Mouse (Mus musculus) heart, embryonic 13.5 days (tissue): ENCODE results near the gene Tmem259. TPM values are rescaled to one million over a fixed set of nuclear protein-coding genes. Genes with fewer than 3 reads are reported as not detected.

ENCODE experiments used
- ATAC-seq: fragments of 200-750 bp; cut with Nextera tagmentation; 2 replicates; pipeline ENCODE4 v1.8.0; 2017; ENCODE audit warnings: moderate TSS enrichment; ENCODE audit not compliant: insufficient number of reproducible peaks, low FRiP score, low TSS enrichment; ENCODE audit errors: extremely low read depth
- H3K27ac ChIP-seq: fragments of 300-500 bp; sonication (generic); replicated peaks from 2 replicates; pipeline ENCODE4 v1.5.1; 2015; ENCODE audit warnings: moderate library complexity, mild to moderate bottlenecking, inconsistent platforms
- H3K27me3 ChIP-seq: fragments of 300-500 bp; sonication (generic); replicated peaks from 2 replicates; pipeline ENCODE4 v1.6.1; 2015; ENCODE audit warnings: mild to moderate bottlenecking, inconsistent platforms
- H3K36me3 ChIP-seq: fragments of 300-500 bp; sonication (generic); 2 replicates; pipeline ENCODE4 v1.6.1; 2015; ENCODE audit warnings: mild to moderate bottlenecking, inconsistent platforms
- H3K4me1 ChIP-seq: fragments of 300-500 bp; sonication (generic); 2 replicates; pipeline ENCODE4 v1.6.1; 2015; ENCODE audit warnings: inconsistent platforms
- H3K4me2 ChIP-seq: fragments of 300-500 bp; sonication (generic); 2 replicates; pipeline ENCODE4 v1.6.1; 2015; ENCODE audit warnings: inconsistent platforms, mild to moderate bottlenecking, moderate library complexity
- H3K4me3 ChIP-seq: fragments of 300-500 bp; sonication (generic); 2 replicates; pipeline ENCODE4 v1.5.1; 2015; ENCODE audit warnings: moderate library complexity, mild to moderate bottlenecking, inconsistent platforms
- H3K9ac ChIP-seq: fragments of 300-500 bp; sonication (generic); 2 replicates; pipeline ENCODE4 v1.6.1; 2015; ENCODE audit warnings: inconsistent platforms, mild to moderate bottlenecking, moderate library complexity
- H3K9me3 ChIP-seq: fragments of 300-500 bp; sonication (generic); 2 replicates; pipeline ENCODE4 v1.6.1; 2016; ENCODE audit warnings: inconsistent platforms
- WGBS: fragments of 180-500 bp; shearing (Covaris S2); methylation state at CpG from one replicate; pipeline ENCODE4 v1.1.7; 2015; ENCODE audit warnings: mixed read lengths; 5-methylcytosine and 5-hydroxymethylcytosine counted together
- polyA plus RNA-seq: library from polyadenylated mRNA; unstranded; fragments of >200 nt; fragmentation: Nextera tagmentation; extraction: Ambion mirVana; gene quantifications from 2 replicates; pipeline ENCODE4 v1.2.1, GENCODE M21; 2015

Tmem259 gene
- polyA plus RNA-seq = 10.6 and 12.8 TPM in 2 replicates

GRCm38 (mm10) chr10:79984195-79984816 lies at the start of gene Tmem259:
Gene Tmem259 (minus strand): TSS chr10:79984330.
- Histone ChIP-seq H3K4me3 (peak within 1 kb of the TSS; percentile 84), H3K36me3 (peaks cover 9% of the 10 kb centered on the region), H3K4me2 (peak within 1 kb of the TSS; percentile 96), H3K9me3 (no peaks in the 10 kb centered on the region), H3K27ac (peak within 1 kb of the TSS; percentile 95), H3K27me3 (no peaks in the 10 kb centered on the region), H3K4me1 (peaks cover 66% of the 10 kb centered on the region), H3K9ac (peak within 1 kb of the TSS; percentile 96)
- WGBS = under 1% methylated on average over 44 of the region's 49 CpGs
- ATAC-seq = peak; percentile 53

GRCm38 (mm10) chr10:80032799-80033480 lies 48.8 kb upstream of the Tmem259 start:
- 0 out of 2 replicates have a peak, but pooled peaks have one; percentile 31 for ATAC-seq
- peak overlapping the region; percentile 36 for H3K4me2 ChIP-seq

GRCm38 (mm10) chr10:80030736-80031135 lies 46.6 kb upstream of the Tmem259 start:
- 81% methylated on average over 17 of the region's 17 CpGs for WGBS
- H3K4me2 ChIP-seq = no peak overlapping the region
- peaks cover 31% of the 10 kb centered on the region for H3K4me1 ChIP-seq
- no peaks in the 10 kb centered on the region for H3K9me3 ChIP-seq
- peaks cover 36% of the 10 kb centered on the region for H3K36me3 ChIP-seq
- no peak overlapping the region for H3K4me3 ChIP-seq
- no peak overlapping the region for H3K27ac ChIP-seq
- H3K9ac ChIP-seq = peak overlapping the region; percentile 2; the same call in 1 of the 2 replicates
- no peak for ATAC-seq
- H3K27me3 ChIP-seq = no peaks in the 10 kb centered on the region

More at GRCm38 (mm10) chr10:80032799-80033480, 48.8 kb upstream of the Tmem259 start:
- WGBS = 7% methylated on average over 5 of the region's 5 CpGs
- Histone ChIP-seq H3K27ac (peak overlapping the region; percentile 83), H3K4me1 (peaks cover 33% of the 10 kb centered on the region), H3K36me3 (peaks cover 54% of the 10 kb centered on the region), H3K27me3 (no peaks in the 10 kb centered on the region), H3K9ac (peak overlapping the region; percentile 47), H3K4me3 (no peak overlapping the region), H3K9me3 (no peaks in the 10 kb centered on the region)

GRCm38 (mm10) chr10:80030191-80030590 lies 46.1 kb upstream of the Tmem259 start:
- 85% methylated on average over 9 of the region's 9 CpGs for WGBS
- no peak for ATAC-seq
- Histone ChIP-seq H3K4me1 (peaks cover 29% of the 10 kb centered on the region), H3K36me3 (peaks cover 31% of the 10 kb centered on the region), H3K27ac (no peak overlapping the region), H3K27me3 (no peaks in the 10 kb centered on the region), H3K9me3 (no peaks in the 10 kb centered on the region), H3K4me2 (no peak overlapping the region), H3K4me3 (no peak overlapping the region), H3K9ac (no peak overlapping the region)

- 87% methylated on average over 13 of the region's 13 CpGs for WGBS
Observed at GRCm38 (mm10) chr10:80028521-80028846, 44.4 kb upstream of the Tmem259 start.

GRCm38 (mm10) chr10:80027681-80028520 lies 43.8 kb upstream of the Tmem259 start:
- 67% methylated on average over 20 of the region's 20 CpGs for WGBS
- Histone ChIP-seq H3K27me3 (no peaks in the 10 kb centered on the region), H3K27ac (no peak overlapping the region), H3K9ac (no peak overlapping the region), H3K4me2 (no peak overlapping the region), H3K4me3 (no peak overlapping the region), H3K4me1 (peaks cover 9% of the 10 kb centered on the region), H3K9me3 (no peaks in the 10 kb centered on the region), H3K36me3 (peaks cover 26% of the 10 kb centered on the region)
- ATAC-seq = no peak

More at GRCm38 (mm10) chr10:80028521-80028846, 44.4 kb upstream of the Tmem259 start:
- H3K4me1 ChIP-seq = peaks cover 14% of the 10 kb centered on the region
- peaks cover 22% of the 10 kb centered on the region; the same call in 1 of the 2 replicates for H3K36me3 ChIP-seq
- H3K27me3 ChIP-seq = no peaks in the 10 kb centered on the region
- H3K9ac ChIP-seq = no peak overlapping the region
- H3K27ac ChIP-seq = no peak overlapping the region
- H3K9me3 ChIP-seq = no peaks in the 10 kb centered on the region
- no peak overlapping the region for H3K4me2 ChIP-seq
- no peak for ATAC-seq
- H3K4me3 ChIP-seq = no peak overlapping the region

- Histone ChIP-seq H3K4me1 (no peaks in the 10 kb centered on the region), H3K4me2 (no peak overlapping the region), H3K9ac (no peak overlapping the region), H3K4me3 (no peak overlapping the region), H3K27me3 (no peaks in the 10 kb centered on the region), H3K9me3 (no peaks in the 10 kb centered on the region), H3K36me3 (peaks cover 29% of the 10 kb centered on the region), H3K27ac (no peak overlapping the region)
- no peak for ATAC-seq
- 69% methylated on average over 12 of the region's 12 CpGs for WGBS
Observed at GRCm38 (mm10) chr10:80025889-80026288, 41.8 kb upstream of the Tmem259 start.

GRCm38 (mm10) chr10:80025463-80025862 lies 41.3 kb upstream of the Tmem259 start:
- 75% methylated on average over 10 of the region's 10 CpGs for WGBS
- H3K9me3 ChIP-seq = no peaks in the 10 kb centered on the region
- no peak overlapping the region for H3K9ac ChIP-seq
- H3K4me3 ChIP-seq = no peak overlapping the region
- no peak overlapping the region for H3K27ac ChIP-seq
- H3K27me3 ChIP-seq = no peaks in the 10 kb centered on the region; the same call in 1 of the 2 replicates
- H3K4me2 ChIP-seq = no peak overlapping the region
- H3K4me1 ChIP-seq = 0 out of 2 replicates have a peak, but pooled peaks cover 3% of the 10 kb centered on the region
- peaks cover 25% of the 10 kb centered on the region for H3K36me3 ChIP-seq
- ATAC-seq = no peak

GRCm38 (mm10) chr10:80025044-80025347 lies 40.9 kb upstream of the Tmem259 start:
- no peak overlapping the region for H3K9ac ChIP-seq
- no peak overlapping the region for H3K27ac ChIP-seq
- peaks cover 8% of the 10 kb centered on the region for H3K4me1 ChIP-seq
- no peak overlapping the region for H3K4me3 ChIP-seq
- H3K9me3 ChIP-seq = no peaks in the 10 kb centered on the region
- WGBS = 53% methylated on average over 4 of the region's 4 CpGs
- no peak overlapping the region for H3K4me2 ChIP-seq
- peaks cover 24% of the 10 kb centered on the region for H3K36me3 ChIP-seq
- ATAC-seq = no peak
- H3K27me3 ChIP-seq = no peaks in the 10 kb centered on the region; the same call in 1 of the 2 replicates

GRCm38 (mm10) chr10:80024229-80025043 lies 40.3 kb upstream of the Tmem259 start:
- no peaks in the 10 kb centered on the region; the same call in 1 of the 2 replicates for H3K27me3 ChIP-seq
- no peak overlapping the region for H3K4me3 ChIP-seq
- ATAC-seq = no peak
- H3K36me3 ChIP-seq = peaks cover 22% of the 10 kb centered on the region
- no peak overlapping the region for H3K4me2 ChIP-seq
- H3K9ac ChIP-seq = 0 out of 2 replicates have a peak overlapping the region, but pooled peaks have one; percentile 38
- no peaks in the 10 kb centered on the region for H3K9me3 ChIP-seq
- peaks cover 14% of the 10 kb centered on the region for H3K4me1 ChIP-seq
- 72% methylated on average over 15 of the region's 15 CpGs for WGBS
- H3K27ac ChIP-seq = no peak overlapping the region
